In the genomic region with DNA sequence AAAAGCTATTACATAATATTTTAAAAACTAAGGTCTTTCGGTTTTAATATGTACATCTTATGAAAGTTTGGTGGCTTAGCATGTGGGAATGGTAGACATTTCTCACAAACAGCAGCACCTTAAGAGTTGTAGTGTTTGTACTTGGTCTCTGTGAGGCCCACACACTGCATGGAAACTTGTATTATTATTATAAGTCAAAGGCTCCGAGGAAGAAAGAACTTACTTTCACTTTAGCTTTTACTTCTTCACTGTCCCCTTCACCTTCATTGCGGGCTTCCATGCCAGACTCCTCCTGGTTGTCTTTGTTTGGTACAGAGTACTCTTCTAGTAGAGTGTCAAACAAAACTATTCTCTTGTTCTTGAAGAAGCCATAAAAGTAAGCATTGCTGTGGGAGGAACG, we compare ENCODE assay signal across 26 mouse cellular contexts. TPM values are rescaled to one million over a fixed set of nuclear protein-coding genes. Genes with fewer than 3 reads are reported as not detected.
DNase-seq lines count a peak whose midpoint lies in the region; ATAC-seq and TF ChIP-seq lines count a peak whose summit lies in the region.
"Had no signal": no experiment of that assay in that cellular context is flagged by ENCODE, and none has a peak within 500 bp of the region (broad histone marks: within the 10 kb centered on the region; RNA-seq: fewer than 3 reads in every experiment).

No protein-coding gene starts in this region.

- no peak overlapping the region for H3K4me3 ChIP-seq in heart, embryonic 11.5 days (ENCODE audit: low read depth, low read length)
- H3K4me3 ChIP-seq in stomach, postnatal 0 days (ENCODE audit: low read depth, low read length) = no peak overlapping the region
- H3K4me3 ChIP-seq: embryonic facial prominence, embryonic 12.5 days; embryonic facial prominence, embryonic 15.5 days; erythroblast, embryonic 14.5 days; forebrain, embryonic 12.5 days; forebrain, embryonic 15.5 days; heart, adult 2 months; heart, embryonic 10.5 days; hindbrain, embryonic 12.5 days; hindbrain, embryonic 15.5 days had no signal

- no peak overlapping the region for H3K27ac ChIP-seq in heart, embryonic 11.5 days (ENCODE audit: low read depth, low read length)
- no peak overlapping the region for H3K27ac ChIP-seq in stomach, postnatal 0 days (replicated peaks)
- H3K27ac ChIP-seq: embryonic facial prominence, embryonic 12.5 days; embryonic facial prominence, embryonic 15.5 days; forebrain, embryonic 12.5 days; forebrain, embryonic 15.5 days; heart, adult 2 months; heart, embryonic 10.5 days; hindbrain, embryonic 12.5 days; hindbrain, embryonic 15.5 days had no signal

- no peaks in the 10 kb centered on the region for H3K9me3 ChIP-seq in heart, embryonic 11.5 days (replicated peaks; ENCODE audit: control insufficient read depth, low read length)
- no peaks in the 10 kb centered on the region for H3K9me3 ChIP-seq in stomach, postnatal 0 days (ENCODE audit: control insufficient read depth, low read length)
- H3K9me3 ChIP-seq: embryonic facial prominence, embryonic 12.5 days; embryonic facial prominence, embryonic 15.5 days; forebrain, embryonic 12.5 days; forebrain, embryonic 15.5 days; heart, embryonic 10.5 days; hindbrain, embryonic 12.5 days; hindbrain, embryonic 15.5 days had no signal

- peak; percentile 17 for DNase-seq in heart, adult 11 months
- DNase-seq in adipocyte (ENCODE audit: low spot score) = peak; percentile 5
- no peak for DNase-seq in testis, postnatal 14 days (ENCODE audit: low spot score)
- DNase-seq in stomach, postnatal 0 days (ENCODE audit: low spot score) = no peak
- DNase-seq: adrenal gland, adult 2 months; adrenal gland, postnatal 14 days; B cell, adult 2 months; cerebellum, adult 11 months; cerebellum, adult 9-10 months; cerebellum, postnatal 14 days; gastrocnemius, postnatal 25 days; heart, adult 2 months; kidney, adult 18-20 months had no signal

- WGBS in heart, embryonic 11.5 days (ENCODE audit: insufficient replicate concordance) = 90% methylated on average over 4 of the region's 4 CpGs
- 95% methylated on average over 4 of the region's 4 CpGs for WGBS in stomach, postnatal 0 days

- TF ChIP-seq CTCF in stomach, postnatal 0 days (IDR thresholded peaks at IDR 0.05; ENCODE audit: low read depth) = no peak

- no peak for ATAC-seq in heart, embryonic 11.5 days (replicated peaks; ENCODE audit: insufficient number of reproducible peaks, low FRiP score, low TSS enrichment)
- peak; percentile 73 for ATAC-seq in inflammation-experienced regulatory T-cells, adult 6 months
- no peak for ATAC-seq in stomach, postnatal 0 days (ENCODE audit: low FRiP score, low TSS enrichment)
- ATAC-seq: forebrain, embryonic 15.5 days; intestine, embryonic 16.5 days had no signal

- H3K36me3 ChIP-seq in heart, embryonic 11.5 days (ENCODE audit: control insufficient read depth, insufficient read depth, low read length) = peaks cover 20% of the 10 kb centered on the region
- peaks cover 15% of the 10 kb centered on the region for H3K36me3 ChIP-seq in stomach, postnatal 0 days (ENCODE audit: control insufficient read depth, insufficient read depth, low read length)

- H3K9ac ChIP-seq in heart, embryonic 11.5 days (ENCODE audit: low read depth, low read length) = no peak overlapping the region
- no peak overlapping the region for H3K9ac ChIP-seq in stomach, postnatal 0 days (ENCODE audit: low read length)
- H3K9ac ChIP-seq: embryonic facial prominence, embryonic 12.5 days; embryonic facial prominence, embryonic 15.5 days; forebrain, embryonic 12.5 days; forebrain, embryonic 15.5 days; hindbrain, embryonic 12.5 days; hindbrain, embryonic 15.5 days had no signal

- no peaks in the 10 kb centered on the region for H3K27me3 ChIP-seq in heart, embryonic 11.5 days (ENCODE audit: control insufficient read depth, insufficient read depth, low read length)
- H3K27me3 ChIP-seq in stomach, postnatal 0 days (ENCODE audit: control insufficient read depth, insufficient read depth, low read length) = no peaks in the 10 kb centered on the region
- H3K27me3 ChIP-seq: embryonic facial prominence, embryonic 12.5 days; embryonic facial prominence, embryonic 15.5 days; forebrain, embryonic 12.5 days; forebrain, embryonic 15.5 days; hindbrain, embryonic 12.5 days; hindbrain, embryonic 15.5 days had no signal

- no peak for TF ChIP-seq EP300 in stomach, postnatal 0 days (optimal IDR thresholded peaks at IDR 0.05)

- no peak overlapping the region for H3K4me2 ChIP-seq in heart, embryonic 11.5 days
- no peak overlapping the region for H3K4me2 ChIP-seq in stomach, postnatal 0 days (replicated peaks; ENCODE audit: low read depth)
- H3K4me2 ChIP-seq: embryonic facial prominence, embryonic 12.5 days; embryonic facial prominence, embryonic 15.5 days; forebrain, embryonic 12.5 days; forebrain, embryonic 15.5 days; hindbrain, embryonic 12.5 days; hindbrain, embryonic 15.5 days had no signal

- H3K4me1 ChIP-seq in heart, embryonic 11.5 days (ENCODE audit: control insufficient read depth, insufficient read depth, low read length) = no peaks in the 10 kb centered on the region
- H3K4me1 ChIP-seq in stomach, postnatal 0 days (replicated peaks; ENCODE audit: control insufficient read depth, insufficient read depth) = no peaks in the 10 kb centered on the region
- H3K4me1 ChIP-seq: embryonic facial prominence, embryonic 12.5 days; embryonic facial prominence, embryonic 15.5 days; forebrain, embryonic 12.5 days; forebrain, embryonic 15.5 days; heart, embryonic 10.5 days; hindbrain, embryonic 12.5 days; hindbrain, embryonic 15.5 days had no signal

RNA-seq across cellular contexts. Expression of a gene that starts 23.8 kb away (rescaled TPM):
- 20.5 and 25.5 TPM in 2 replicates for polyA plus RNA-seq in heart, embryonic 11.5 days (2014; fragmentation: Nextera tagmentation; extraction: Ambion mirVana)
- polyA plus RNA-seq in inflammation-experienced regulatory T-cells, adult 6 months (2017; shearing (Covaris generic)) = 10 to 100 TPM; 38.9 to 60.1 (median 50.9) TPM
- 21.6 and 22.7 TPM in 2 replicates for polyA plus RNA-seq in stomach, postnatal 0 days (2015; fragmentation: Nextera tagmentation; extraction: Ambion mirVana)

RNA-seq across cellular contexts. Expression of a gene that starts 34.8 kb away (rescaled TPM):
- polyA plus RNA-seq in heart, embryonic 11.5 days (2014; fragmentation: Nextera tagmentation; extraction: Ambion mirVana) = not detected in 2 replicates
- polyA plus RNA-seq in inflammation-experienced regulatory T-cells, adult 6 months (2017; shearing (Covaris generic)) = not detected
- not detected in 2 replicates for polyA plus RNA-seq in stomach, postnatal 0 days (2015; fragmentation: Nextera tagmentation; extraction: Ambion mirVana)
- polyA plus RNA-seq: adrenal gland, adult 2 months; embryonic facial prominence, embryonic 12.5 days; embryonic facial prominence, embryonic 15.5 days; erythroblast, embryonic 14.5 days; forebrain, embryonic 12.5 days; forebrain, embryonic 15.5 days; heart, embryonic 10.5 days; heart, embryonic 14.5 days; heart, postnatal 0 days; hindbrain, embryonic 12.5 days; hindbrain, embryonic 15.5 days; intestine, embryonic 16.5 days had no signal

RNA-seq across cellular contexts. Expression of a gene that starts 35.1 kb away (rescaled TPM):
- polyA plus RNA-seq in heart, embryonic 11.5 days (2014; fragmentation: Nextera tagmentation; extraction: Ambion mirVana) = 3.8 and 4.6 TPM in 2 replicates
- not detected for polyA plus RNA-seq in inflammation-experienced regulatory T-cells, adult 6 months (2017; shearing (Covaris generic))
- 5.7 and 7.6 TPM in 2 replicates for polyA plus RNA-seq in stomach, postnatal 0 days (2015; fragmentation: Nextera tagmentation; extraction: Ambion mirVana)

RNA-seq across cellular contexts. Expression of a gene that starts 57.2 kb away (rescaled TPM):
- 12.8 and 14.5 TPM in 2 replicates for polyA plus RNA-seq in heart, embryonic 11.5 days (2014; fragmentation: Nextera tagmentation; extraction: Ambion mirVana)
- polyA plus RNA-seq in inflammation-experienced regulatory T-cells, adult 6 months (2017; shearing (Covaris generic)) = 10 to 100 TPM; 39.3 to 42.2 (median 40.5) TPM
- 16.1 and 17.3 TPM in 2 replicates for polyA plus RNA-seq in stomach, postnatal 0 days (2015; fragmentation: Nextera tagmentation; extraction: Ambion mirVana)

Comparison
In these comparisons a context has a peak if more than half of its experiments do, and no peak if none do; other contexts are left out.
1. DNase-seq: peak in heart, adult 11 months (single experiment) and adipocyte (single experiment); none in testis, postnatal 14 days (single experiment) and stomach, postnatal 0 days (single experiment).